Mouse (Mus musculus): ENCODE results near the gene Gars.

DNA sequence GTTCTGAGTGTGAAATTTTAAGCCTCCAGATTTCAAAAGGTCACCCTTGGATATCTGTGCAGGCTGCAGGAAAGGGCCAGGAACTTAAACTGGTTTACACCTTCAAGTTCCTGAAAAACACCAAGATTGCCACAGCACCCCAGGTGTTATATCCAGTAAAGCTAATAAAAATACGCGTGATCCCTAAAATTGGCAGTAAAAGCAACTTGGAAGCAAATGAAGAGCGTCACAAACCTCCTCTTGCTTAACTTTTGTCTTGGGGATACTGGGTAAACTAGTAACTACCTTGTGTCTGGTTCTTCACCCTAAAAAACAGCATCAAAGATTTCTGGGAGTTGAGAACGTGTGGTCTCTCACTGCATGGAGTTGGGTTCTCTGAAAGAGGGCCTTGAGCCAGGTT is 1.1 kb upstream of the Gars start:
- TF ChIP-seq CTCF (IDR thresholded peaks at IDR 0.05; ENCODE audit: insufficient read depth, low read depth, low read length) (no peak), POLR2A (IDR thresholded peaks at IDR 0.05; ENCODE audit: insufficient read depth, low read depth, low read length) (no peak)

Data from olfactory bulb, adult 2 months (tissue).